Mouse (Mus musculus) stomach, postnatal 0 days (tissue): ENCODE measurements around the gene Mocs1.
"Not testable (repeated sequence)": the region's sequence is repeated elsewhere in the genome, so short reads cannot be mapped to it uniquely, and the experiment has no call there.

Source experiments
- CTCF ChIP-seq: IDR thresholded peaks from 2 replicates; pipeline ENCODE4 v1.5.1; 2016; ENCODE audit warnings: antibody characterized with exemption, low read depth, mild to moderate bottlenecking, moderate library complexity
- EP300 ChIP-seq: optimal IDR thresholded peaks from 2 replicates; pipeline ENCODE3; 2016; ENCODE audit warnings: antibody characterized with exemption

DNA sequence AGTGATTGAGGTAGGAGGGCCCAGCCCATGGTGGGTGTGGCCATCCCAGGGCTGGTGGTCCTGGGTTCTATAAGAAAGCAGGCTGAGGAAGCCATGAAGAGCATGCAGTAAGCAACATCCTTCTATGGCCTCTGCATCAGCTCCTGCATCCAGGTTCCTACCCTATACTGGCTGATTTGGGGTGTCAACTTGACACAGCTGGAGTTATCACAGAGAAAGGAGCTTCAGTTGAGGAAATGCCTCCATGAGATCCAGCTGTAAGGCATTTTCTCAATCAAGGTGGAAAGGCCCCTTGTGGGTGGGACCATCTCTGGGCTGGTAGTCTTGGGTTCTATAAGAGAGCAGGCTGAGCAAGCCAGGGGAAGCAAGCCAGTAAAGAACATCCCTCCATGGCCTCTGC, 9.1 kb downstream of the Mocs1 start:
- not testable (repeated sequence) for TF ChIP-seq CTCF, EP300
